Mouse (Mus musculus) left cerebral cortex, adult 11 months (tissue): ENCODE data around the gene Ddx42.
"Not testable (repeated sequence)": the region's sequence is repeated elsewhere in the genome, so short reads cannot be mapped to it uniquely, and the experiment has no call there.

Experiments
- DNase-seq: peaks from one replicate; pipeline ENCODE4 v3.0.0; 2022; ENCODE audit warnings: low spot score

Gene Ddx42

DNA sequence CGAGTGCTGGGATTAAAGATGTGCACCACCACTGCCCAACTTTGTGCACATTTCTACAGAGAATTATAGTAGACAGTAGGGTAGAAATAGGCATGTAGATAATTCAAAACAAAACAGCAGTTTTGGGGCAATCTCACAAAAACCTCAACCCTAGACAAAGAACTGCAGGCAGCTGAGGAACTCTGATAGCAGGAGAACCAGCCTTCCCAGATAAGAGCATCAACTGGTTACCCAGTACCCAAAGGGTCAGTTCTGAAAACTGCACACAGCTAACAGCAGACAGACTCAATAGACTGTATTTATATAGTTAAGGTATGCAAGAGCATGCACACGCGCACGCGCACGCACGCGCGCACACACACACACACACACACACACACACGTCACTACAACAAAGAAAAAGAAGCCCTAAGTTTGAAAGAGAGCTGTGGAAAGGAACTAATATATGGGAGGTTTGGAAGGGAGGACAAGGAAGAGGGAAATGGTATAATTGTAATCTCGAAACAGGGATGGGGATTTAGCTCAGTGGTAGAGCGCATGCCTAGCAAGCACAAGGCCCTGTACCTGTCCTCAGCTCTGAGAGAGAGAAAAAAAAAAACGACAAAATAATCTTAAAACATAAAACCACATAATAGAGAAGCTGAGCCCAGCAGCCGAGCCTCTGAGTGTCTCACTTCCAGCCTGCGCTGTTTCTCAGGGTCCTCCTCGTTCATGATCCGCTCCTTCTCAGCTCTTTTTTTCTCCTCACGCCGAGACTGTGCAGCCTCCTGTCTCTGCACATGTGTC, 15.2 kb upstream of the Ddx42 start:
- no peak for DNase-seq

DNA sequence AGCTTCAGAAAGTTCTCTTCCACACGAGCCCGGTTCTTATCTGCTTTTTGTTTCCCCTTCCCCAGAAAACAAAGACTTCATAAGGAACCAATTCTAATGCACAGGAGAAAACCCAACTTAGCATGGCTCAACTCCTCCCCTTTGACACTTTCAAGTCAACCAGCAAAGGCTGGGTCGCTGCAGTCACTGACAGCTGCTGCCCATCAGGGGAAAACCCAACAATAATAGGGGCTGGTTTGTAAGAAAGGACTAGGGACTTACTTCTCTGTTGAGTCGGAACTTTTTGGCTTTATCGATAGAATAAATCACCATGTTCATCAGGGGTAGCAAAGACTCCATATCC, 14.6 kb upstream of the Ddx42 start, which contains the start of gene Strada:
Gene Strada (minus strand): TSS at position 46 of the 343 bp plus-strand sequence.
- DNase-seq: no peak

DNA sequence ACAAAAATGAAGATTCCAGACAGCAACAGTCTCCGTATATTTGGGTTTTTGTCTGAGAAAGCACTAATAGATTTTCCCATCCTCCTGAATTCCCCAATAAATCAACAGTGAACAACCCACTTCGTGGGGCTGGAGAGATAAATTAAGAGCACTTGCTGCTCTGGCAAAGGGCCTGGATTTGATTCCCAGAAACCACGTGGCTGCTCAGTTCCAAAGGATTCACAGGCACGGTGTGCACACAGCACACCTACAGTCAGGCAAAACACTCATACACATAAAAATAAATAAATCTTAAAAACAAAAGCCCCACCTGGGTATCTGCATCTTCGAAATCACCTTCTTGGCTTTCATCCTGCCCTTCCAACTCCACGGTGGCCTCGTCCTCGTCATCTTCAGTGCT, 4.0 kb upstream of the Ddx42 start:
- no peak for DNase-seq

DNA sequence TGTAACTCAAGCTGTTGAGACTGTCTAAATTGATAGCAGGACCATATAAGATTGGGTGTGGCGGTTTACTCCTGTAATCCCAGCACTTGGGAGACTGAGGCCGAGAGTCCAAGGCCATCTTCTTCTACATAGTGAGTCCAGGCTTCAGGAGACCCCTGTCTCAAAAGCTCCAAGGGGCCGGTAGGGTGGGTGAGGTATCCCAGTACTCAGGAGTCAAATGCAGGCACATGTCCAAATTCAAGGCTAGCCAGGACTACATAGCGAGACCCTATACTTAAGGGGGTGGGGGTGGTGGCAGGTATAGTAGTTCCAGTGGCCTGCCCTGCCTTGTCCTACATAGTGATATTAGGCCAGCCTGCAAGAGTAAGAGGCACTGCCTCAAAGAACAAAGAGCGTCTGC, 1.9 kb upstream of the Ddx42 start:
- DNase-seq: no peak

DNA sequence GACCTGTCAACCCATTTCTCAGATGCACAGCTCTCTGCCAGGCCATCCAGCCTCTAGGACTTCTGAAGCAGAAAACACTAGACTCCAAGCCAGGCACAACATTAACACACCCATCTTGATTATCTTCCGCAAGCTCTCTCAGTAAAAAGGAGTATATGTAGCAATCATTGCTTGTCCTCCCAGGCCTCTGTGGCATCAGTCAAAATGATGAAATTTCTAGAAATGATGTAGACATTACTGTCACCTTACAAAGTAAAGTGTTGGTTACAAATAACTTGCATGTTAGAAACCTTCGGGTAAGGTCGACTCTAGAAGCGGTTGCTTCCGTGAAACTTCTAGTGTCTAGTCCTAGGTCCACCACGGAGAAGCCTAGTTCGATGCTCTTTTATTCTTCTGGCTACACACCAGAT, 1.3 kb upstream of the Ddx42 start:
- no peak for DNase-seq

DNA sequence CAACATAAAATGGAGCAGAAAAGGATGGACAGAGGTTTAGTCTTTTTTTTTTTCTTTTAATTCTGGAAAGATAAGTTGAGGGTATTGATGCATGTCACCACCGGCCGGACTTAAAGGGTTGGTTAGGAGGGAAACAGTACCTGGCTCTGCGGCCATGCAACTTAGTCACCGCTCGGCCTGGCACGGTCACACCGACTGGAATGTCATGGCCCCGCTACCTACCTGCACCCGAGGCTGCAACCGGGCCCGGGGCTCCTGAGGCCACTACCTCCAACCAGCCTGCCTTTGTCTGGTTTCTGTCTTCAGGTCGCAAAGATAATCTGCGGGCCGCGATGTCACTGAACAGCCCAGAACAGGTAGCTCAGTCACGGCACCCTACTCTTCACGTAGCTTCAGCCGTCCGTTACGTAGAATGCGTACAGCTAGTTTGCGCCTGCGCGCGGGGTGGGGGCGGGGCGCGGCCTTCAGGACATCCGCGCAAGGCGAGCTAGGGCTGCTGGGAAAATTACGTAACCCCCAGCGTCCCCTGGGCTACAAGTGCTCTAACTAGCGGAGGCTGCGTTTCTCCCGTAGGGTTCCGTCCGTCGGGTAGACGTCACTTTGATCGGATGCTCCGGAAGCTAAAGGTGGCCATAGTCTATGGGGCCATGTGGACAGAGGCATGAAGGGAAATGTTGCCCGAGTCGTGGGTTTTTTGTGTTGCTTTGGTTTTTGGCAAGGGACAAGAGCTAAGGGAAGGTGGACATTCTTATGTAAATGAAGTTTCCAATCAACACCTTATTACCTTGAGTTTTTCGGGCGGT, 598 bp upstream of the Ddx42 start, which contains the start of gene Ccdc47:
Gene Ccdc47 (minus strand): TSS at position 418 of the 803 bp plus-strand sequence.
- DNase-seq: peak; percentile 97

DNA sequence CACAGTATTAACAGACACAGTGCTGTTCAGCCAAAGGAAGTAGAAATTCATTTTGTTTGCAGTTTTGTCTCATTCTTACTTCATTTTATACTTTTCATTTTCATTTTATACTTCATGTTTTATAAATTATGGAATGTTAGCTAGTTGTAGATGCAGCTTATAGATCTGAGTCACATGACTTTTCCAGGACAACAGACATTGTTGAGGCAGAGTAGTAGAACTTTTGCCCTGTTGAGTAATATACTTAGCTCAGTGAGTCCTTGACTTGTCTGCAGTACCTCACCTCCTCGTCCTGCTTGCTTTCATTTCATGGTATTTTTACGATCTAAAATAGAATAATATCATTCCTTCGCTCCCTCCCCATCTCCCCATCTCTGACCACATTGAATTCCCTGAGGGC, 3.9 kb downstream of the Ddx42 start:
- no peak for DNase-seq

DNA sequence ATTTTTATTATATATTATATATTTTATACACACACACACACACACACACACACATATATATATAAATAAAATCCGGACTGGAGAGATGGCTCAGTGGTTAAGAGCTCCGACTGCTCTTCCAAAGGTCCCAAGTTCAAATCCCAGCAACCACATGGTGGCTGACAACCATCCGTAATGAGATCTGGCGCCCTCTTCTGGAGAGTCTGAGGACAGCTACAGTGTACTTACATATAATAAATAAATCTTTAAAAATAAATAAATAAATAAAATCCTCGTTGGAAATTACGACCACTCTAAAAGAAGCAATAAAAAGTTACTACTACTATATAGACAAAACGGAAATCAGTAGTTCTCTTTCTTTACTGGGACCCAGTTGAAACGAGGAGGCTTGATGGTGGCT, 17.3 kb downstream of the Ddx42 start:
- DNase-seq: not testable (repeated sequence)

DNA sequence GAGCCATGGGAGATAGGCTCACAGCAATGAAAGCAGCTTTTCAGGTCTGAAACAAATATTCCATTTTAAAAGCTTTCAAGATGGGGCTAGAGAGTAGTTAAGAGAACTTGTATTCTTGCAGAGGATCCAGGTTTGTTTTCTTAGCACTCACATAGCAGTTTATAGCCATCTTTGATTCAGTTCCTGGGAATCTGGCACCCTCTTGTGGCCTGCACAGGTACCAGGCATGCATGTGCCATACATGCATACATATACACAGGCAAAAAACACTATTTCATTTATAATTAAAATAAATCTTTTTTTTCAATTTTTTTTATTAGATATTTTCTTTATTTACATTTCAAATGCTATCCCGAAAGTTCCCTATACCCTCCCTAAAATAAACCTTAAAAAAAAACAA, 30.1 kb downstream of the Ddx42 start:
- DNase-seq: no peak

DNA sequence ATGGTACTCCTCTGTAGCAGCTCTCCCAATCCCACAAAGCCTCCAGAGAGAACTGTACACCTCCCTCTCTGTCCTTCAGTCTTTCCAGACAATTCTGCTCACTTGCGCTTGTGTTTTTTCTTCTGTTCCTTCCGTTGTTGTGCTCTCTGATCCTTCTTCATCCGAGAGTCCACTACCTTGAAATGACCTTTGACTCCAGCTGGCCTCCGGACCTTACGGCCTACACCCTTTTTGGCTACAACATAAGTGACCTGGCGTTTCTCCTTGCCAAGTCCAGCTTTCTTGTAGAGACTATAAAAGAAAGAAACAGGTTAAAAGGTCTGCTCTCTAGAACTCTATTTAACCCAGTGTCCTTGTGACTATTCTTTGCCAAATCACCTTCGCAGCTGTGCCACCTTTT, 32.6 kb downstream of the Ddx42 start:
- DNase-seq: no peak

DNA sequence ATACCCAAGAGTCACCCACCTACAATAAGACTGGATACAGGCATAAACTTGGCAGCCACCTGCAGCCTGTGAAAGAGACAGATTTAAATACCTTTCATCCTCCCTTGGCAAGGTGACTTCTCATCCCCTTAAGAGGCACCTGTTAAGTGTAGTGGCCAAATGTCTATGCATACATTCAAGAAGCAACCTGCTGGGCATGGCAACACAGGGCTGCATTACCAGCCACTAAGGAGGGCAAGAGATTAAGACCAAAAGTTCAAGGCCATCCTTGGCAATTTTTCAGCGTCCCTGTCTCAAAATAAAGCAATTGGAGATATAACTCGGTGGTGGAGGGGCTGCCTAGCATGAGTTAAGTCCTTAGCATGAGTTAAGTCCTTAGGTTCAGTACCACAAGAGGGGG, 38.0 kb downstream of the Ddx42 start:
- DNase-seq: no peak

DNA sequence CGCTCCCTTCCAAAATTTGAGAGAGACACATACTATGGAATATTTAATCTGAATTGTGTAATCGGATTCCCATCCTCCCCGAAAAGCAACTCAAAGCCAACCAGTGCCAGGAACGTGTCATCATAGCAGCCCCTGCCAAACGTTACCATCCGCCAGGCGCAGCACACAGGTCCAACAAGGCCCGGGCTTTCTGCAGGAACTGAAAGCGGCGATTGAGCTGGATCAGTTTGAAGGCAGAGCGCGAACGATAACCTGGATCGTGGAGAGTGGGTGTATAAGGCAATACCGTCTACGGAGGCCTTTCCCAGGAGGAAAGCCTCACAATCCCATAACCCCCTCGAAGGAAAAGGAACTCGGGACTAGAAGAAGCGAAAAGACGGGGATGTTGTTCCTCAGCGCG, 38.4 kb downstream of the Ddx42 start:
- no peak for DNase-seq

DNA sequence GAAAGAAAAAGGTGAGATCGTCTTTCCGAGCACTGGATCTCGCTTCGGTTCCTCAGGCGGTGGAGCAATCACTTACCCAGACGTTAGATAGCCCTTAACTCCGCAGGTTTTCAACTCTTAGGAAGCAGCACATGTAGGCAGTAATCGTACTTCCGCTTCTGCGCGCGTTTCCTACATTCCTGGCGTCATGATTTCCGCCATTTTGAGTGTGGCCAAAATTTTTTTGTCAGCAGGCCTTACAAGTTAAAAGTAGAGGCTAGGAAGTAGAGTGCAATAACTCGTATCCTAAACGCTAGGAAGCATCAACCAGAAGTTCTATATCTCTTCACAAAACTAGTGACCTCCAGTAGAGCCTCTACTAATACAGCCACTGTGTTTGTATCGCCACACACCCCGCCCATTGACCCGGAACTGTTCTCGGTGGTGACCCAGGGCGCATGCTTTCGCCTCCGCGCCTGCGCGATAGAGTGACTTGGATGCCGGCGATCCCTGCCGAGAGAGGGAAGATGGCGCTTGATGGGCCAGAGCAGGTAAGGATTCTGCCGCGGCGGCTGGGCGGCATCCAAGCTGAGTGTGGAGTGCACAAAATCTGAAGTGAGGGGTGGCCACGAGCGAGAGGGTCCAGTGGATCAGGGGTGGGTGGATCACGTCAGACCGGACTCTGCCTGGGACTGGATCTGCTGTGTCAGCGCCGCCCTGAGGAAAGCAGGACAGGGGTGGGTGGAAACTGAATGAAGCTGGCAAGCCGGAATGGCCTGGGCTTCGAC, 39.1 kb downstream of the Ddx42 start, which contains the start of the genes Ftsj3 and Psmc5:
Gene Ftsj3 (minus strand): TSS at position 395 of the 767 bp plus-strand sequence.
Gene Psmc5 (plus strand): TSS at position 470 of the 767 bp plus-strand sequence.
- DNase-seq: peak; percentile 97

DNA sequence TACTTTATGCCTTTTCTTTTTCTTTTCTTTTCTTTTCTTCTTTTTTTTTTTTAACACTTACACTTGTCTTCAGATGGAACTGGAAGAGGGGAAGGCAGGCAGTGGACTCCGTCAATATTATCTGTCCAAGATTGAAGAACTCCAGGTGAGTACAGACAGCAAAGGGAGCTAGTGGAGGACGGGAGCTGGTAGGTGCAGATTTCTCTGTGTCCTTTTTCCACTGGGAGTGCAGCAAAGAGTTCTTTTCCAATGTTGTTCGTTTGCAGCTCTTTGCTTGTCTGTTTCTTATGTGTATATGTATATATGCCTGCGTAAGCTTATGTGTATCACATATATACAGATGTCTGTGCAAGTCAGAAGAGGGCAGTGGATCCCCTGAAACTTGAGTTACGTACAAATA, 40.0 kb downstream of the Ddx42 start:
- DNase-seq: no peak

DNA sequence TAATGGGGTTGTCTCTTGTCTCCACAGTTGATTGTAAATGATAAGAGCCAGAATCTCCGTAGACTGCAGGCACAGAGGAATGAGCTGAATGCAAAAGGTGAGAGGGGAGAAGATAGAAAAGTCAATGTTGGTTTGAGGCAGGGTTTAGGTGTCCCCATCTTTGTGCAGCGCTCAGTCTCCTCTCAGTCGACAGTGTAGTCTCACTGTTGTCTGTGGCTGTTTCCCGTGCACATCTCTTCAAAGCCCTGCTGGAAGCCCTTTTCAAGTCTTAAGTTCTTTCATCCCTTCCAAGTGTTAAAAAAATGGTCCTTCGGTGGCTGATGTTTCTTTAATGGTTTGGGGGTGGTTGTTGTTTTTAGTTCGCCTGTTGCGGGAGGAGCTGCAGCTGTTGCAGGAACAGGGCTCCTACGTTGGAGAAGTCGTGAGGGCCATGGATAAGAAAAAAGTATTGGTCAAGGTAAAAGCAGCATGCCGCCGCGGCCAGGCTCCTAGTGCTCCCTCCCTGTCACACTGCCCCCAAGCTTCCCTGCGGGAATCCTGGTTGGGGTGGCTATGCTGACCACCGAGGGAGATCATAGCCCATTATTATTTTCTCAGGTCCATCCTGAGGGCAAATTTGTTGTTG, 44.2 kb downstream of the Ddx42 start:
- no peak for DNase-seq

DNA sequence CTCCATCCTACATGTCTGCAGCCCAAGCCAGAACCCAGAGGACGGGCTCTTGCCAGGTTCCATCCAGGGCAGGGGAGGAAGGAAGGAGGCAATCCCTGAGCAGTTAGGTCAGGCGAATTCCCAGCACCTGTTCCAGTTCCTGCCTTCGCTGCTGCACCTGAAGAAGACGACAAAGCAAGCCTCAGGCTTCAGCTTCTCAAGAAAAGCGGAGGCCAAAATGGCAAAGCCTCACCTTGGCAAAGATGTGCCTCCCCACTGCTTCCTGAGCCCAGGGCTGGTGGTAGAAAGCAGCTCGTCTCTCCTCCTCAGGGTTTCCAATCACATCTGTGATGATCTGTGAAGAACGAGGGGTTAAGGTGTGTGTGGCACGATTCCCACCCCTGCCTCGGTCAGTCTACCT, 47.2 kb downstream of the Ddx42 start:
- DNase-seq: no peak

DNA sequence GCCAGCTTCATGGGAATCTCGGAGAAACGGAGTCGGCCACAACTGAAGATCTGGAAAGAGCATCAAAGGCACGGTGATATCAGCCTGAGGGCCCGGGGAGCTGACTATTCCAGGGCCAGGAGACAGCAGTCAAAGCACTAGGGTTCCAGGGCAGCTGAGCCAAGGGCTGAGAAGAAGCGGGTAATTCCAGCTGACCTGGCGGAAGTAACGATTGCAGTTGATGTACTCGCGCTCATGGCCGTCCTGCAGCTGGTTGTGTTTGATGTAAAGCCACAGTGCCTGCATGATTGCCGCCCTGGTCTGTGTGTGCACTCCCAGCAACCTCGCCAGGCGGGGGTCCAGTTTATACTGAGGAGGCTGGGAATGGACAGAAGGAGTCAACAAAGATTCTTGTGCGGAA, 48.3 kb downstream of the Ddx42 start:
- DNase-seq: no peak

DNA sequence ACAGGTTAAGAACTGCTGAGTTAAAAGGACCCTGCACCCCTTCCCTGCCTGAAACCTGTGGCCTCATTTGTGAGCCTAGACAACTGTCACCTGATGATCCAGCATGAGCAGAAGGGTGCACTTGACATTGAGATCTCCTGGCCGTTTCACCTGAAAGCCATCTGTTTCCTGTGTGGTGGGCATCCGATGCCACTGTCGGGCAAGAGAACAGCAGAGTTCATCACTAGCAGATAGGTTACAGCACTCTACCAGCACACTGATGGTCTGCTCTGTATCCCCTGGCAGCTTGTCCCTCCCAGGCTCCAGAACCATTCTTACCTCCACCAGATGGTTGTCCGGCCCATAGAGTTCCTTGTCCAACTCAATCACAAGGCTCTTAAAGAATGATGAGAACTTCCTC, 48.8 kb downstream of the Ddx42 start:
- DNase-seq: no peak

DNA sequence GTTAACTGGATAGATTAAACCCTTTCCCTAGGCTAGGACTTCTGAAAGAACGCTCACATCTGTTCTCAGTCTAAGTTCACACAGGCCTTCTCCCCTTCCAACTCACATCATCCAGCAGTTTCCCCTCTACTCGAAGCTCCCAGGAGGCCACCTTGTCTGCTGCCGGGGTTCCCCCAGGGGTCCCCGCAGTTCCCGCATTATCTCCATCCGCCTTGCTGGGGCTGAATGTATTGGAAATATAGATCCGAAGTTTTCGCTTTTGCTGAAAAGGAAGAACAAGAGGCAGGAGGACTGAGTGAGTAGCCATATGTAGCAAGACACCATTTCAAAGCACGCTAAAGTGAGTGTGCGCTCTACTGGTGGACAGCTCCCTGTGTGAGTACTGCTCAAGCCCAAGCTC, 49.7 kb downstream of the Ddx42 start:
- no peak for DNase-seq

DNA sequence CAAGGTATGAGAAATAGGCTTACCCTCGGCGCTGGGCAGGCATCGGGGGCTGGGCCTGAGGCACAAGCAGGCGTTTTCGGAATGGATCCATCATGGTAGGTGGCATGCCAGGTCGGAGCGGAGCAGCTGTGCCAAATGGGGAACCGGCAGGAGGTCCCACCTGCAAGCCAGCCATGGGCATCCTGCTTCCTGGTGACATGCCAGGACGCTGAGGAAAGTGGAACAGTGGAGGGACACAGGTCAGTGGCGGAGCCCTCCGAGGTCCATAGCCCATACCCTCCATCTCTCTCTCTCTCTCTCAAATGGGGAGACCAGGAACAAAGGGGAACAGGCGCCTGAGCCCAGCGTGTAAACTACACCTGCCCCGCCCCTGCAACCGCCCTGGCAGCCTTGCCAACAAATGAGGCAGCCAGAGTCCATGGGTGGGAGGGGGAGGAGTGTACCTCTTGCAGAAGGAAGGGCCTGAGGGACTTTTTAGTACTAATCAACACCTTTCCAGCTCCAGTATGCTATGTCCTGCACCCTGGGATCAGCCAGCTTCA, 50.7 kb downstream of the Ddx42 start:
- DNase-seq: no peak

DNA sequence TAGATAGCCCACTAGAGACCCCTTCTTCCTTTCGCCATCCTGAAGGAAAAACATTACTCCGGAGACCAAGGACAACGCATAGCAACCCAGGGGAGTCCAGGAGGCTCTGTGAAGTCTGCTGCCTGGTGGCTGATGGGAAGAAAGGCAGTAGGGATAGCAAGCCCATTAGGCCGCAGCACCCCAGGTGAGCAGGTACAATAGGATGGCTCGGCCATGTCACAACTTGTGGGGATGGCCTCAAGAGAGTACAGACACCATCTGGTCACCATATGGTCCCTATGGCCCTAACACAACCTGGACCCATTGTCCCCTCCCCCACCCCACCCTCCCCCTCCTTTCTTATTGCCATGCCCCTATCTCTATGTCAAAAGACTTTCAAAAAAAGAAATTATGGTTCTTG, 51.1 kb downstream of the Ddx42 start:
- no peak for DNase-seq
